Mouse (Mus musculus) olfactory bulb, adult 2 months (tissue): Measurements from ENCODE around the gene Ptprk. TPM values are rescaled to one million over a fixed set of nuclear protein-coding genes. Genes with fewer than 3 reads are reported as not detected.

Experiments
- H3K27ac ChIP-seq: fragments of 200-500 bp; 2 replicates; pipeline ENCODE4 v1.5.1; 2012; ENCODE audit warnings: low read depth, low read length; ENCODE audit not compliant: insufficient read depth
- H3K4me1 ChIP-seq: fragments of 200-500 bp; 2 replicates; pipeline ENCODE4 v1.6.1; 2012; ENCODE audit warnings: low read length; ENCODE audit not compliant: control insufficient read depth, insufficient read depth
- H3K4me3 ChIP-seq: fragments of 200-500 bp; 2 replicates; pipeline ENCODE4 v1.5.1; 2012; ENCODE audit warnings: mild to moderate bottlenecking, low read depth, low read length, moderate library complexity; ENCODE audit not compliant: insufficient read depth
- CTCF ChIP-seq: fragments of 200-500 bp; IDR thresholded peaks from 2 replicates; pipeline ENCODE4 v1.5.1; 2012; ENCODE audit warnings: low read depth, mild to moderate bottlenecking, low read length, moderate library complexity; ENCODE audit not compliant: insufficient read depth
- POLR2A ChIP-seq: fragments of 200-500 bp; IDR thresholded peaks from 2 replicates; pipeline ENCODE4 v1.6.1; 2012; ENCODE audit warnings: mild to moderate bottlenecking, low read depth, low read length, moderate library complexity; ENCODE audit not compliant: insufficient read depth
- WGBS: fragments of 180-500 bp; shearing (Covaris S2); methylation state at CpG from one replicate; pipeline ENCODE4 v1.1.7; 2018; 5-methylcytosine and 5-hydroxymethylcytosine counted together
- polyA plus RNA-seq: library from polyadenylated mRNA; stranded (reverse); fragments of >200 nt; gene quantifications from 2 replicates; pipeline ENCODE4 v1.2.4, GENCODE M21; 2012; ENCODE audit warnings: low replicate concordance; ENCODE audit not compliant: missing spikeins, insufficient read depth, insufficient read length

Ptprk gene
- polyA plus RNA-seq, 1 experiment: not detected

DNA sequence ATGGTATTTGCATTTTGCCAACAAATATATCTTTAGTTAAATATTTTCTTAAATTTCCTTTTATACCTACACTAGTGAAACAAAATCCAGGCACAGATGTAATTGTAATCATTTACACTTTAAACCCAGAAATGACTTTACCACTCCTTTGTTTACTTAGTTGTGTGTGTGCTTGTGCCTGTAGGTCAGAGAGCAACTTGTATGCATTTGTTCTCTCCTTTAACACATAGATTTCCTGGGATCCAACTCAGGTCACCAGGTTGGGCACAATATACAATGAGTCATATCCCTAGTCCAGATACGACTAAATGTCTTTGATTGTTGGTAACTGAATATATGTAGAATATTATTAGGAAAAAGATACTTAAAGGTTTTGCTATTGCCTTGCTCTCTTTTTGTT lies 153.6 kb downstream of the Ptprk start:
- Histone ChIP-seq H3K4me3 (no peak overlapping the region), H3K4me1 (no peaks in the 10 kb centered on the region), H3K27ac (no peak overlapping the region)
- WGBS: 77% methylated on average over 1 of the region's 1 CpGs
- TF ChIP-seq CTCF (no peak), POLR2A (no peak)

DNA sequence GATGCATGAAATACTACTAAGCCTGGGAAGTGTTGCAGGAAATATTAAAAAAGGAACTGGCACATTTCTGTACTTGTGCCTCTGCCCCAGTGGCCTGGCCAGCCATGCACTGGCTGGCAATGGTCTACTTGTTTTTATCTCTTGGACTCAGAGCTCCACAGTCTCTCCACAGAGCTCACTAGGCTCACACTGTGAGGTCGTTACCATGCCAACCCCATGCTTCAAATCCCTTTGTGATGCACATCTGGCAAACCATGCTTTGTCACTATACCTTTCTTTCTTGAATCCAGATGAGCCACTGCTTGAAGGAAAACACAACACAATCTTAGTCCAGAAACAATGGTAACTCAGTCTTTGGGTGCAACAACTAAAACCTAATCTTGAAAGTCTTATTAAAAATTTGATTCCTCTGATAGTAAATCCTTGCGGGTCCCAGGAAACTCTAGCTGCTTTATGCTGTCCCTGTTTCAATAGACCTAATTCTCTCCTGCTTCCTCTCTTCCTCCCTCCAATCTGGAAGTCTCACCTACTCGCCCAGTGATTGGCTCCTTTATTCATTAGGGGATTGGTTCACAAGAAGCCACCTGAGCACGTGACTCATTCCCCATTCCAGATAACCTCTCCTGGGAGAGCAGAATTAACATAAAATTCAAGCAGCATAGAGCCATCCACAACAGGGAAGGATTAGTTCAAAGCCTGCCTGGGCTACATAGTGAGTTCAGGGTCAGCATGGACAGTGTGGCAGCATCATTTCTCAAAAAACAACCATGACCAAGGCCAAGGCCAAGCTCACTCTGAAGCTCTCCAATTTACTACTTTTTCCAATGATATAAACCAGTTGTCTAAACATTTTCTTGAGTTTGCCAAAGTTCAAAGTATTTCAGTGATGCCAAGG lies 157.9 kb downstream of the Ptprk start:
- no peak overlapping the region for H3K27ac ChIP-seq
- TF ChIP-seq POLR2A (no peak), CTCF (no peak)
- H3K4me1 ChIP-seq: no peaks in the 10 kb centered on the region
- no peak overlapping the region for H3K4me3 ChIP-seq
- WGBS: 74% methylated on average over 4 of the region's 4 CpGs

GRCm38 (mm10) chr10:28249047-28249446 lies 174.4 kb downstream of the Ptprk start:
- no peak for TF ChIP-seq CTCF
- H3K27ac ChIP-seq: no peak overlapping the region
- H3K4me3 ChIP-seq: no peak overlapping the region
- H3K4me1 ChIP-seq: no peaks in the 10 kb centered on the region
- WGBS: 68% methylated on average over 4 of the region's 4 CpGs

DNA sequence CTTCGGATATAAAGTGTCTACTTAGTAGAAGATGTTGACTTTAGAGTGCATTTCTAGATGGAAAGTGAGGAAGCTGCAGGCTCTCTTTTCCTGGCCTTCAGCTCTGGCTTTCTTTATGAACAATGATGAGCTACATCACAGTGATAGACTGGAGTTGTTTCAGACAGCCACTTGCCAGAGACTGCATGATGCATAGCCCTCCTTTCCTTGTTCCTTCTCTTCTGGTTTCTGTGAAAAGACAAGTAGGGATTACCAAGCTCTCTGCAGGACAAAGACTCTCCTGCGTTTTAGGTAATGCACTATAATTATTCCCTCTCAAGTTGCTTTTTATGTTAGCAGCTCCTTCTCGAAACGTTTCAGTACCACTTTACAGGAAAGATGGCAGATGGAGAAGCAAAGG lies 176.8 kb downstream of the Ptprk start:
- 31% methylated on average over 4 of the region's 4 CpGs for WGBS
- H3K4me1 ChIP-seq: no peaks in the 10 kb centered on the region
- TF ChIP-seq POLR2A: no peak
- no peak for TF ChIP-seq CTCF
- H3K27ac ChIP-seq: no peak overlapping the region
- no peak overlapping the region for H3K4me3 ChIP-seq

DNA sequence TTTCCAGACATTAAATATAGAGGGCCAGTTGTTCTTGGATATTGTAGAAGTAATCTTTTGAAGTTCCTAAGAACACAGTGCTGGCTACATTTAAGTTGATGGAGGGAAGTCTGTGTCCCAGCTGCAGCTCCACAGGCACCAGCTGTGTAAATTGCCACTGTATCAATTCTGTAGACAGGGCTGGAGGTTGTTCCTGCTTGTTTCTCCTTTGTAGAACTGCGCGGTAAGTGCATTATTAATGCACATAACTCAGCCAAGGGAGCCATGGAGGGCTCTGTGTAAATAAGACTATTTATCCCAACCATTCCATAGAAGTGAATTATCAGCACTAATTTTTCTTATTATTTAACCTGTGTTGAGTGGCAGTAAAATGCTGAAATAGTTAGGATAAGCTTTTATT lies 186.0 kb downstream of the Ptprk start:
- WGBS: 60% methylated on average over 2 of the region's 2 CpGs
- no peak for TF ChIP-seq POLR2A
- TF ChIP-seq CTCF: no peak

GRCm38 (mm10) chr10:28262159-28262558 lies 187.5 kb downstream of the Ptprk start:
- 92% methylated on average over 3 of the region's 3 CpGs for WGBS
- Histone ChIP-seq H3K27ac (no peak overlapping the region), H3K4me1 (no peaks in the 10 kb centered on the region), H3K4me3 (no peak overlapping the region)
- TF ChIP-seq POLR2A (no peak), CTCF (no peak)

More for the DNA sequence above, 186.0 kb downstream of the Ptprk start:
- Histone ChIP-seq H3K4me3 (no peak overlapping the region), H3K4me1 (no peaks in the 10 kb centered on the region), H3K27ac (no peak overlapping the region)

- Histone ChIP-seq H3K4me3 (no peak overlapping the region), H3K4me1 (no peaks in the 10 kb centered on the region), H3K27ac (no peak overlapping the region)
- TF ChIP-seq CTCF: no peak
- TF ChIP-seq POLR2A: no peak
- WGBS: 79% methylated on average over 2 of the region's 2 CpGs
These were observed 188.9 kb downstream of the Ptprk start for GRCm38 (mm10) chr10:28263546-28263945.

DNA sequence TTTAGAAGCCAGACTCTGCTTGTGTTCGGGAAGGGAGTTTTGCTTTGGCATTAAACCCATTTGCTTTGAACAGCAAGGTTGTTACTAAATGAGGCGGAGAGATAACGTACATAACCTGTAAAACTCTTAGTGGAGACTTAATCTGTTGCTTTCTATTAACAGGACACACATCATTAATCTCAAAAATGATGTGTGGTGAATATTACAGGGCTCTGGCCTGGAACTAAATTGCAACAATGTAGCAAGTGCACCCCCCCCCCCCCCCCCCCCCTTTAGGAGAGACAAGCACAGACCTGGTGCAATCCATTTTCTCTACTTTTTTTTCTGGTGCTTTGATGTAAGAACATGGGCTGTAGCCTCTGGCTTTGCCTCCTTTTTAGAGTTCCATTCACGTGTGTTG lies 195.7 kb downstream of the Ptprk start:
- no peak for TF ChIP-seq POLR2A
- no peak for TF ChIP-seq CTCF
- 71% methylated on average over 4 of the region's 4 CpGs for WGBS
- Histone ChIP-seq H3K27ac (no peak overlapping the region), H3K4me3 (no peak overlapping the region), H3K4me1 (no peaks in the 10 kb centered on the region)

GRCm38 (mm10) chr10:28271729-28272606 lies 197.3 kb downstream of the Ptprk start:
- WGBS: 90% methylated on average over 8 of the region's 8 CpGs
- Histone ChIP-seq H3K4me1 (no peaks in the 10 kb centered on the region), H3K4me3 (no peak overlapping the region), H3K27ac (no peak overlapping the region)
- TF ChIP-seq POLR2A: no peak
